Mouse (Mus musculus) neural tube, embryonic 10.5 days (tissue): ENCODE measurements around the gene Ptpn12.

ENCODE experiments used
- DNase-seq: peaks from one replicate; pipeline ENCODE4 v3.0.0-alpha.2; 2017; ENCODE audit warnings: low spot score; ENCODE audit errors: extremely low spot score

The Ptpn12 gene

GRCm38 (mm10) chr5:21055820-21056531, at the start of gene Ptpn12:
TSS of gene Ptpn12 (minus strand) at chr5:21055911.
- DNase-seq, result peak; percentile 94

GRCm38 (mm10) chr5:21091179-21091578, 35.5 kb upstream of the Ptpn12 start:
- no peak for DNase-seq

- DNase-seq, result no peak
These were observed 1.5 kb upstream of the Ptpn12 start for GRCm38 (mm10) chr5:21057217-21057616.

GRCm38 (mm10) chr5:21056595-21056994, 884 bp upstream of the Ptpn12 start:
- DNase-seq, result no peak

GRCm38 (mm10) chr5:21055071-21055819, 466 bp downstream of the Ptpn12 start:
- no peak for DNase-seq

- peak; percentile 62 for DNase-seq
These were observed 1.1 kb downstream of the Ptpn12 start for GRCm38 (mm10) chr5:21054472-21055070.

- DNase-seq, result no peak
These were observed 2.0 kb downstream of the Ptpn12 start for GRCm38 (mm10) chr5:21053571-21054307.

- no peak for DNase-seq
These were observed 3.2 kb downstream of the Ptpn12 start for GRCm38 (mm10) chr5:21052521-21052920.

GRCm38 (mm10) chr5:21050770-21051122, 5.0 kb downstream of the Ptpn12 start:
- no peak for DNase-seq

GRCm38 (mm10) chr5:21050061-21050769, 5.5 kb downstream of the Ptpn12 start:
- DNase-seq, result no peak

- no peak for DNase-seq
These were observed 6.7 kb downstream of the Ptpn12 start for GRCm38 (mm10) chr5:21049006-21049405.

- no peak for DNase-seq
These were observed 8.6 kb downstream of the Ptpn12 start for GRCm38 (mm10) chr5:21047114-21047513.

GRCm38 (mm10) chr5:21046150-21047048, 9.3 kb downstream of the Ptpn12 start:
- no peak for DNase-seq

- no peak for DNase-seq
These were observed 10.2 kb downstream of the Ptpn12 start for GRCm38 (mm10) chr5:21045462-21045861.

GRCm38 (mm10) chr5:21038100-21038499, 17.6 kb downstream of the Ptpn12 start:
- DNase-seq, result no peak

GRCm38 (mm10) chr5:21035689-21036480, 19.8 kb downstream of the Ptpn12 start:
- no peak for DNase-seq

GRCm38 (mm10) chr5:21034388-21034966, 21.2 kb downstream of the Ptpn12 start:
- no peak for DNase-seq

GRCm38 (mm10) chr5:21033382-21034056, 22.2 kb downstream of the Ptpn12 start:
- DNase-seq, result no peak
